In the genomic region with DNA sequence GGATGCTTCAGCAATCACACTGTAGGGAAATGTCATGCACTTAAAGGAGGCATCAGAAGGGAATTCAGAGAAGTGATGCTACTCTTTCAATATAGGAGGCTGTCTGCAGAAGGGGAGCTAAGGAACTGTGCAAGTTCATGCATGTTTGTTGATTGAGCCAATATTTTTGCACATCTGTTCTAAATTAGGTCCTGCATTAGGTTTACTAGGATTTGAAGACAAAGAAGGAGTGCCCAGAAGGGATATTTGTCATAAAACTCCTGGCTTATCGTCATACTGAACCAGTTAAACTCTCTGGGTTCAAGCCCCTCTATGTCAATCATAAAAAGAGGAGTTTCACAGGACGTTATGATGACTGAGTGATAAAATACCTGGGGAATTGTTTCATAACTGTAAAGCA, we compare ENCODE assay signal across 24 mouse cellular contexts. TPM values are rescaled to one million over a fixed set of nuclear protein-coding genes. Genes with fewer than 3 reads are reported as not detected.
DNase-seq lines count a peak whose midpoint lies in the region; ATAC-seq lines count a peak whose summit lies in the region.
"Had no signal": no experiment of that assay in that cellular context is flagged by ENCODE, and none has a peak within 500 bp of the region (broad histone marks: within the 10 kb centered on the region; RNA-seq: fewer than 3 reads in every experiment).

No protein-coding gene starts in this region.

- DNase-seq in embryo, embryonic 10.5 days (ENCODE audit: low spot score): peak; percentile 13
- no peak for DNase-seq in embryo, embryonic 9.5 days (ENCODE audit: extremely low spot score)
- DNase-seq in 3T3-L1 (ENCODE audit: low read depth, low spot score): peak; percentile 87
- DNase-seq in embryonic facial prominence, embryonic 11.5 days (ENCODE audit: low spot score): peak; percentile 52
- DNase-seq: adrenal gland, adult 2 months; adrenal gland, postnatal 25 days; B cell, adult 2 months; embryo, embryonic 11 days; gastrocnemius, postnatal 25 days; heart, postnatal 10 days; heart, postnatal 36 days; kidney, adult 11 months; kidney, adult 8-10 months had no signal

- H3K9me3 ChIP-seq in embryonic facial prominence, embryonic 11.5 days (replicated peaks; ENCODE audit: control insufficient read depth, low read length): no peaks in the 10 kb centered on the region
- no peaks in the 10 kb centered on the region for H3K9me3 ChIP-seq in forebrain, embryonic 12.5 days
- H3K9me3 ChIP-seq: embryonic facial prominence, embryonic 13.5 days; forebrain, embryonic 15.5 days; G1E; heart, embryonic 12.5 days; heart, embryonic 15.5 days; hindbrain, embryonic 10.5 days; hindbrain, embryonic 13.5 days; intestine, embryonic 15.5 days had no signal

- 26% methylated on average over 2 of the region's 2 CpGs for WGBS in embryonic facial prominence, embryonic 11.5 days
- WGBS in forebrain, embryonic 12.5 days: 76% methylated on average over 2 of the region's 2 CpGs

- H3K36me3 ChIP-seq in embryonic facial prominence, embryonic 11.5 days (replicated peaks; ENCODE audit: control insufficient read depth, insufficient read depth, low read depth, low read length): no peaks in the 10 kb centered on the region
- no peaks in the 10 kb centered on the region for H3K36me3 ChIP-seq in forebrain, embryonic 12.5 days (replicated peaks)
- H3K36me3 ChIP-seq: embryonic facial prominence, embryonic 13.5 days; forebrain, embryonic 15.5 days; G1E; heart, embryonic 12.5 days; heart, embryonic 15.5 days; hindbrain, embryonic 10.5 days; hindbrain, embryonic 13.5 days; intestine, embryonic 15.5 days had no signal

- ATAC-seq in embryonic facial prominence, embryonic 11.5 days (replicated peaks; ENCODE audit: insufficient number of reproducible peaks, low FRiP score, low TSS enrichment, low read depth): no peak
- ATAC-seq in forebrain, embryonic 12.5 days (ENCODE audit: low FRiP score): no peak
- ATAC-seq in cerebellum, adult (ENCODE audit: insufficient number of reproducible peaks, low FRiP score, low TSS enrichment): no peak
- ATAC-seq: forebrain, embryonic 15.5 days; hindbrain, embryonic 16.5 days; intestine, embryonic 15.5 days had no signal

- no peak overlapping the region for H3K9ac ChIP-seq in embryonic facial prominence, embryonic 11.5 days (replicated peaks; ENCODE audit: low read length)
- H3K9ac ChIP-seq in forebrain, embryonic 12.5 days: no peak overlapping the region
- H3K9ac ChIP-seq: embryonic facial prominence, embryonic 13.5 days; forebrain, embryonic 15.5 days; heart, embryonic 12.5 days; heart, embryonic 15.5 days; hindbrain, embryonic 13.5 days; intestine, embryonic 15.5 days had no signal

- H3K4me2 ChIP-seq in embryonic facial prominence, embryonic 11.5 days (ENCODE audit: low read depth, low read length): no peak overlapping the region
- H3K4me2 ChIP-seq in forebrain, embryonic 12.5 days: no peak overlapping the region
- H3K4me2 ChIP-seq: embryonic facial prominence, embryonic 13.5 days; forebrain, embryonic 15.5 days; heart, embryonic 12.5 days; heart, embryonic 15.5 days; hindbrain, embryonic 13.5 days; intestine, embryonic 15.5 days had no signal

- no peaks in the 10 kb centered on the region for H3K27me3 ChIP-seq in embryonic facial prominence, embryonic 11.5 days (ENCODE audit: control insufficient read depth, insufficient read depth, low read length)
- no peaks in the 10 kb centered on the region for H3K27me3 ChIP-seq in forebrain, embryonic 12.5 days
- H3K27me3 ChIP-seq: embryonic facial prominence, embryonic 13.5 days; forebrain, embryonic 15.5 days; heart, embryonic 12.5 days; heart, embryonic 15.5 days; hindbrain, embryonic 13.5 days; intestine, embryonic 15.5 days had no signal

- no peak overlapping the region for H3K4me3 ChIP-seq in embryonic facial prominence, embryonic 11.5 days (ENCODE audit: low read depth, low read length)
- H3K4me3 ChIP-seq in forebrain, embryonic 12.5 days (replicated peaks): no peak overlapping the region
- H3K4me3 ChIP-seq: embryonic facial prominence, embryonic 13.5 days; forebrain, embryonic 15.5 days; heart, embryonic 12.5 days; heart, embryonic 15.5 days; hindbrain, embryonic 10.5 days; hindbrain, embryonic 13.5 days; intestine, embryonic 15.5 days had no signal

- H3K27ac ChIP-seq in embryonic facial prominence, embryonic 11.5 days (replicated peaks; ENCODE audit: low read depth, low read length): no peak overlapping the region
- H3K27ac ChIP-seq in forebrain, embryonic 12.5 days: no peak overlapping the region
- H3K27ac ChIP-seq: embryonic facial prominence, embryonic 13.5 days; forebrain, embryonic 15.5 days; heart, embryonic 15.5 days; hindbrain, embryonic 10.5 days; hindbrain, embryonic 13.5 days; intestine, embryonic 15.5 days had no signal

- H3K4me1 ChIP-seq in embryonic facial prominence, embryonic 11.5 days (ENCODE audit: control insufficient read depth, insufficient read depth, low read length): no peaks in the 10 kb centered on the region
- no peaks in the 10 kb centered on the region for H3K4me1 ChIP-seq in forebrain, embryonic 12.5 days
- H3K4me1 ChIP-seq: forebrain, embryonic 15.5 days; hindbrain, embryonic 10.5 days; hindbrain, embryonic 13.5 days; intestine, embryonic 15.5 days had no signal

RNA-seq across cellular contexts. Expression of gene Csf1, which starts 30.0 kb away (rescaled TPM):
- 3.6 and 3.9 TPM in 2 replicates for polyA plus RNA-seq in embryonic facial prominence, embryonic 11.5 days (2014; fragmentation: Nextera tagmentation; extraction: Ambion mirVana)
- 6.1 and 8.3 TPM in 2 replicates for polyA plus RNA-seq in forebrain, embryonic 12.5 days (2016; fragmentation: Nextera tagmentation; extraction: Ambion mirVana)

RNA-seq across cellular contexts. Expression of gene Ahcyl1, which starts 33.9 kb away (rescaled TPM):
- 108 and 122 TPM in 2 replicates for polyA plus RNA-seq in embryonic facial prominence, embryonic 11.5 days (2014; fragmentation: Nextera tagmentation; extraction: Ambion mirVana)
- 124 and 130 TPM in 2 replicates for polyA plus RNA-seq in forebrain, embryonic 12.5 days (2016; fragmentation: Nextera tagmentation; extraction: Ambion mirVana)
